Mouse (Mus musculus) bone marrow macrophage, adult 2 months (primary cell): ENCODE measurements around the gene Ceacam16. TPM values are rescaled to one million over a fixed set of nuclear protein-coding genes. Genes with fewer than 3 reads are reported as not detected.

Experiments
- H3K27ac ChIP-seq: 2 replicates; pipeline ENCODE4 v1.5.1; 2012; ENCODE audit warnings: low read depth, low read length; ENCODE audit not compliant: insufficient read depth
- H3K4me1 ChIP-seq: 2 replicates; pipeline ENCODE4 v1.6.1; 2012; ENCODE audit warnings: low read length; ENCODE audit not compliant: control insufficient read depth, insufficient read depth
- H3K4me3 ChIP-seq: 2 replicates; pipeline ENCODE4 v1.5.1; 2012; ENCODE audit warnings: mild to moderate bottlenecking, low read length, moderate library complexity; ENCODE audit not compliant: insufficient read depth
- CTCF ChIP-seq: IDR thresholded peaks from 2 replicates; pipeline ENCODE4 v1.5.1; 2012; ENCODE audit warnings: low read depth, mild to moderate bottlenecking, low read length, moderate library complexity
- POLR2A ChIP-seq: IDR thresholded peaks from 2 replicates; pipeline ENCODE4 v1.6.1; 2012; ENCODE audit warnings: mild to moderate bottlenecking, low read depth, low read length, borderline replicate concordance
- polyA plus RNA-seq: library from polyadenylated mRNA; stranded (reverse); fragments of >200 nt; gene quantifications from 2 replicates; pipeline ENCODE4 v1.2.4, GENCODE M21; 2012; ENCODE audit not compliant: missing spikeins, insufficient read depth, insufficient read length

Gene Ceacam16
- polyA plus RNA-seq, 1 experiment: 1.6 TPM

GRCm38 (mm10) chr7:19818440-19818839, 42.7 kb downstream of the Ceacam16 start:
- H3K4me3 ChIP-seq: no peak overlapping the region
- no peak for TF ChIP-seq POLR2A
- no peak for TF ChIP-seq CTCF
- peaks cover 36% of the 10 kb centered on the region for H3K4me1 ChIP-seq
- no peak overlapping the region for H3K27ac ChIP-seq

GRCm38 (mm10) chr7:19817382-19818105, 43.6 kb downstream of the Ceacam16 start:
- Histone ChIP-seq H3K4me1 (peaks cover 37% of the 10 kb centered on the region), H3K27ac (peak overlapping the region; percentile 89), H3K4me3 (peak overlapping the region; percentile 62)
- TF ChIP-seq POLR2A: no peak

- Histone ChIP-seq H3K4me3 (peak overlapping the region; percentile 62), H3K27ac (peak overlapping the region; percentile 89), H3K4me1 (peaks cover 29% of the 10 kb centered on the region)
- TF ChIP-seq POLR2A (no peak), CTCF (no peak)
These were observed 44.8 kb downstream of the Ceacam16 start for GRCm38 (mm10) chr7:19816224-19816771.

- peak overlapping the region; percentile 44 for H3K4me3 ChIP-seq
- TF ChIP-seq POLR2A (no peak), CTCF (no peak)
- peak overlapping the region; percentile 46 for H3K27ac ChIP-seq
- H3K4me1 ChIP-seq: peaks cover 29% of the 10 kb centered on the region
These were observed 45.5 kb downstream of the Ceacam16 start for GRCm38 (mm10) chr7:19815296-19816223.

- H3K4me1 ChIP-seq: peaks cover 28% of the 10 kb centered on the region
- TF ChIP-seq POLR2A (no peak), CTCF (no peak)
- no peak overlapping the region for H3K27ac ChIP-seq
- H3K4me3 ChIP-seq: no peak overlapping the region
These were observed 47.4 kb downstream of the Ceacam16 start for GRCm38 (mm10) chr7:19813579-19814122.

- H3K4me1 ChIP-seq: peaks cover 23% of the 10 kb centered on the region
- TF ChIP-seq POLR2A (no peak), CTCF (no peak)
- H3K4me3 ChIP-seq: no peak overlapping the region
- no peak overlapping the region for H3K27ac ChIP-seq
These were observed 47.9 kb downstream of the Ceacam16 start for GRCm38 (mm10) chr7:19813161-19813560.

GRCm38 (mm10) chr7:19811114-19811513, 50.0 kb downstream of the Ceacam16 start:
- no peak for TF ChIP-seq CTCF
- TF ChIP-seq POLR2A: no peak
- no peak overlapping the region for H3K4me3 ChIP-seq
- no peak overlapping the region for H3K27ac ChIP-seq
- peaks cover 18% of the 10 kb centered on the region for H3K4me1 ChIP-seq

GRCm38 (mm10) chr7:19809369-19809768, 51.7 kb downstream of the Ceacam16 start:
- TF ChIP-seq POLR2A (no peak), CTCF (no peak)
- Histone ChIP-seq H3K4me3 (no peak overlapping the region), H3K4me1 (peaks cover 13% of the 10 kb centered on the region), H3K27ac (no peak overlapping the region)

GRCm38 (mm10) chr7:19806356-19806969, 54.6 kb downstream of the Ceacam16 start:
- no peak overlapping the region for H3K27ac ChIP-seq
- TF ChIP-seq CTCF: no peak
- TF ChIP-seq POLR2A: no peak

More at GRCm38 (mm10) chr7:19806356-19806969, 54.6 kb downstream of the Ceacam16 start:
- Histone ChIP-seq H3K4me1 (peaks cover 11% of the 10 kb centered on the region), H3K4me3 (no peak overlapping the region)
